11 mouse cellular contexts compared by ENCODE assay signal in the genomic region with DNA sequence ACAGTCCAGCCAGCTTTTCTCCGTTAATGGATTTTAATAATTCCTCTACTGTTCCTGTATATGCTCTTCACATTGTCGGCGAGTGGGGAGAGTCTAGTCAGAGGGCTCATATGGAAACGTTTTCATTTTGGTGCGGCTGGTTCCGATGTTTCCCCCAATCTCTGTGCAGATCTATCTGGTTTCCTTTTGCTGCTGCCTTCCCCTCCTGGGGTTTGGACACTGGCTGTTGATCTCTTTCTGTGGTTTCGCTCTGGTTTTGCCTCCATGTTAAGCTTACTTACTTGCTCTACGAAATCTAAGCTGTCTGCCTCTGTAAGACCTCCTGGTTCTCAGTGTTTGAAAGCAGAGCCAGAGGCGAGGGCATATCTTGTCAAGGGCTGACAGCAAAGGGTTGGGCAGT.
DNase-seq lines count a peak whose midpoint lies in the region; ATAC-seq and TF ChIP-seq lines count a peak whose summit lies in the region.
"Had no signal": no experiment of that assay in that cellular context is flagged by ENCODE, and none has a peak within 500 bp of the region (broad histone marks: within the 10 kb centered on the region; RNA-seq: fewer than 3 reads in every experiment).

No protein-coding gene starts in this region.

- ATAC-seq in liver, embryonic 15.5 days (ENCODE audit: insufficient read depth), result no peak
- 0 out of 2 replicates have a peak, but pooled peaks have one; percentile 24 for ATAC-seq in embryonic facial prominence, embryonic 15.5 days (ENCODE audit: insufficient number of reproducible peaks, low FRiP score, low TSS enrichment, low read depth)
- peak; percentile 40 for ATAC-seq in megakaryocyte progenitor cell, adult 5-6 weeks (replicated peaks; ENCODE audit: poor library complexity)
- ATAC-seq in cerebellum, adult (ENCODE audit: insufficient number of reproducible peaks, low FRiP score, low TSS enrichment), result no peak
- ATAC-seq in neural tube, embryonic 15.5 days (ENCODE audit: low FRiP score), result no peak
- ATAC-seq: liver, embryonic 12.5 days had no signal

- H3K4me2 ChIP-seq in liver, embryonic 15.5 days, result peak overlapping the region; percentile 7; the same call in 1 of the 2 replicates
- H3K4me2 ChIP-seq in embryonic facial prominence, embryonic 15.5 days (replicated peaks), result peak overlapping the region; percentile 40
- H3K4me2 ChIP-seq in neural tube, embryonic 15.5 days, result no peak overlapping the region
- H3K4me2 ChIP-seq: liver, embryonic 12.5 days had no signal

- H3K27me3 ChIP-seq in liver, embryonic 15.5 days, result no peaks in the 10 kb centered on the region
- H3K27me3 ChIP-seq in embryonic facial prominence, embryonic 15.5 days, result peaks cover 3% of the 10 kb centered on the region; the same call in 1 of the 2 replicates
- no peaks in the 10 kb centered on the region for H3K27me3 ChIP-seq in neural tube, embryonic 15.5 days (replicated peaks)

- H3K4me1 ChIP-seq in liver, embryonic 15.5 days (replicated peaks), result no peaks in the 10 kb centered on the region
- H3K4me1 ChIP-seq in embryonic facial prominence, embryonic 15.5 days, result peaks cover 18% of the 10 kb centered on the region
- H3K4me1 ChIP-seq in neural tube, embryonic 15.5 days, result peaks cover 12% of the 10 kb centered on the region; the same call in 1 of the 2 replicates

- DNase-seq in gastrocnemius, adult 2 months, result no peak
- no peak for DNase-seq in gastrocnemius, postnatal 10 days
- DNase-seq in liver, result no peak
- DNase-seq: cerebellum, postnatal 14 days; right cerebral cortex, postnatal 14 days had no signal

- no peaks in the 10 kb centered on the region for H3K36me3 ChIP-seq in liver, embryonic 15.5 days (replicated peaks)
- H3K36me3 ChIP-seq in embryonic facial prominence, embryonic 15.5 days, result no peaks in the 10 kb centered on the region
- H3K36me3 ChIP-seq in neural tube, embryonic 15.5 days, result no peaks in the 10 kb centered on the region
- H3K36me3 ChIP-seq: liver, embryonic 12.5 days had no signal

- no peak overlapping the region for H3K9ac ChIP-seq in liver, embryonic 15.5 days
- H3K9ac ChIP-seq in embryonic facial prominence, embryonic 15.5 days, result no peak overlapping the region
- H3K9ac ChIP-seq in neural tube, embryonic 15.5 days (replicated peaks), result no peak overlapping the region
- H3K9ac ChIP-seq: liver, embryonic 12.5 days had no signal

- WGBS in liver, embryonic 15.5 days (ENCODE audit: insufficient replicate concordance), result 15% methylated on average over 9 of the region's 9 CpGs
- WGBS in embryonic facial prominence, embryonic 15.5 days, result 16% methylated on average over 9 of the region's 9 CpGs
- 78% methylated on average over 9 of the region's 9 CpGs for WGBS in neural tube, embryonic 15.5 days

- H3K4me3 ChIP-seq in gastrocnemius, adult 2 months, result peak overlapping the region; percentile 55
- no peak overlapping the region for H3K4me3 ChIP-seq in liver, embryonic 15.5 days (replicated peaks)
- peak overlapping the region; percentile 20; the same call in 1 of the 2 replicates for H3K4me3 ChIP-seq in embryonic facial prominence, embryonic 15.5 days (replicated peaks)
- H3K4me3 ChIP-seq in neural tube, embryonic 15.5 days (replicated peaks), result no peak overlapping the region
- H3K4me3 ChIP-seq: liver, embryonic 12.5 days had no signal

- H3K27ac ChIP-seq in gastrocnemius, adult 2 months, result 0 out of 2 replicates have a peak overlapping the region, but pooled peaks have one; percentile 52
- no peak overlapping the region for H3K27ac ChIP-seq in liver, embryonic 15.5 days (replicated peaks)
- no peak overlapping the region for H3K27ac ChIP-seq in embryonic facial prominence, embryonic 15.5 days (replicated peaks)
- no peak overlapping the region for H3K27ac ChIP-seq in neural tube, embryonic 15.5 days (replicated peaks)
- H3K27ac ChIP-seq: liver, embryonic 12.5 days had no signal

- H3K9me3 ChIP-seq in liver, embryonic 15.5 days (replicated peaks), result no peaks in the 10 kb centered on the region
- H3K9me3 ChIP-seq in embryonic facial prominence, embryonic 15.5 days (replicated peaks), result no peaks in the 10 kb centered on the region
- no peaks in the 10 kb centered on the region for H3K9me3 ChIP-seq in neural tube, embryonic 15.5 days (replicated peaks)
- H3K9me3 ChIP-seq: liver, embryonic 12.5 days had no signal

- no peak for TF ChIP-seq CTCF in gastrocnemius, adult 2 months (IDR thresholded peaks at IDR 0.05)

- intact Hi-C loops in gastrocnemius, adult 2 months (cut with DNase I), result no loop called here

Comparison
In these comparisons a context has a peak if more than half of its experiments do, and no peak if none do; other contexts are left out.
1. H3K4me3 ChIP-seq: peak in gastrocnemius, adult 2 months (single experiment) and embryonic facial prominence, embryonic 15.5 days (single experiment); none in liver, embryonic 15.5 days (single experiment) and neural tube, embryonic 15.5 days (single experiment).
2. ATAC-seq: peak in embryonic facial prominence, embryonic 15.5 days (single experiment) and megakaryocyte progenitor cell, adult 5-6 weeks (single experiment); none in liver, embryonic 15.5 days (single experiment), cerebellum, adult (single experiment) and neural tube, embryonic 15.5 days (single experiment).